Mouse (Mus musculus) kidney, postnatal 25 days (tissue): Measurements from ENCODE around the gene Gm10112.

Experiments
- DNase-seq, 2 experiments: peaks; one replicate each; pipeline ENCODE4 v3.0.0; 2021; ENCODE audit warnings: mixed read lengths in 2 of 2

Gene Gm10112

GRCm38 (mm10) chrX:111168040-111168439 is at the start of gene Gm10112:
Gene Gm10112 (plus strand): TSS chrX:111168340.
- no peak for DNase-seq

- DNase-seq = no peak
Measured at GRCm38 (mm10) chrX:111189574-111189973, 21.4 kb downstream of the Gm10112 start.

GRCm38 (mm10) chrX:111196376-111196775 is 28.2 kb downstream of the Gm10112 start:
- no peak for DNase-seq

GRCm38 (mm10) chrX:111210225-111210624 is 42.1 kb downstream of the Gm10112 start:
- DNase-seq = peak in 1 of 2 experiments; percentile 48
